Mouse (Mus musculus): ENCODE results near the gene H2-DMb2. TPM values are rescaled to one million over a fixed set of nuclear protein-coding genes. Genes with fewer than 3 reads are reported as not detected.

Gene H2-DMb2
- total and polyA plus RNA-seq, 3 experiments: 0.77 to 1.5 TPM; not detected in 1

- TF ChIP-seq MAFK (IDR thresholded peaks at IDR 0.05; ENCODE audit: borderline replicate concordance, low read depth, low read length) (no peak), RAD21 (IDR thresholded peaks at IDR 0.05; ENCODE audit: low read depth, low read length) (no peak), TAL1 (IDR thresholded peaks at IDR 0.05; ENCODE audit: low read length) (no peak), MYB (IDR thresholded peaks at IDR 0.05; ENCODE audit: low read depth, low read length) (no peak)
These were observed 54.1 kb downstream of the H2-DMb2 start, which contains the start of gene Psmb8 (continued) for GRCm38 (mm10) chr17:34196941-34197894.

DNA sequence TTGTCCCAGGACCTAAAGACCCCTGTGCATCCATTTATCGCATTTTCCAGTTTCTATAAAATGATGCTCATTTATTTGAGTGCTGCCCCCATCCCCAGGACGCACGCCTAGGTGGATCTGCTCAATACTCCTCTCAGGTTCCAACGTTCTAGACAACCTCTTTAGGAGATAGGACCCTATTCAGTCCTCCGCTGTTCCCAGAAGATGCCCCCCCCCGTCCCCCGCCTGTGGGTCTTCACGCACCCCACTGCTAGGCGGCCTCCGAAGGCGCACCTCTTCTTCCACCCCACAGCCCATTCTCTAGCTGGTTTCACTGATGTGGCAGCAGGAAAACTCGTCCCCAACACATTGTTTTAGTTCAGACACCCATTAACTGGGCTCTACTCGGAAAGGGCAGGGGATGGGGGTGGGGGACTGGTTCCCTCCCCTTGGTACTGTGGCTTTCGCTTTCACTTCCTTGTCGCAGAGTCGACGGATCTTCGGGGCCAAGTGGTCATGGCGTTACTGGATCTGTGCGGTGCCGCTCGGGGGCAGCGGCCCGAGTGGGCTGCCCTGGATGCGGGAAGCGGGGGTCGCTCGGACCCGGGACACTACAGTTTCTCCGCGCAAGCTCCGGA, 54.9 kb downstream of the H2-DMb2 start:
- DNase-seq (ENCODE audit: low read depth, low spot score): peak; percentile 81
- Histone ChIP-seq H3K4me3 (ENCODE audit: control insufficient read depth in 1 of 2, insufficient read depth in 1 of 2, low read depth in 2 of 2, low read length in 2 of 2) (peak overlapping the region; percentile 67 to 93), H3K36me3 (ENCODE audit: control insufficient read depth in 1 of 2, insufficient read depth in 2 of 2, low read length in 2 of 2) (peaks cover 0 to 5% of the 10 kb centered on the region in 2 experiments; a peak in 1 of 4 replicates), H3K27ac (ENCODE audit: control insufficient read depth, low read depth, low read length) (peak overlapping the region; percentile 59), H3K9me3 (replicated peaks; ENCODE audit: insufficient read depth, low read length) (no peaks in the 10 kb centered on the region), H3K79me2 (ENCODE audit: control insufficient read depth, insufficient read depth, low read length, poor library complexity) (peaks cover 15% of the 10 kb centered on the region), H3K4me1 (ENCODE audit: control insufficient read depth in 1 of 2, insufficient read depth in 2 of 2, low read length in 2 of 2) (peaks cover 11 to 14% of the 10 kb centered on the region in 2 experiments), H3K9ac (ENCODE audit: control insufficient read depth, low read depth, low read length, poor library complexity, severe bottlenecking) (peak overlapping the region; percentile 88), H3K27me3 (ENCODE audit: control insufficient read depth in 1 of 2, insufficient read depth in 2 of 2, low read length in 2 of 2) (no peaks in the 10 kb centered on the region)
- no peak for TF ChIP-seq MYC (IDR thresholded peaks at IDR 0.05; ENCODE audit: low read depth, low read length)
- no peak for TF ChIP-seq MAFK (IDR thresholded peaks at IDR 0.05; ENCODE audit: borderline replicate concordance, low read depth, low read length)
- TF ChIP-seq JUND (IDR thresholded peaks at IDR 0.05; ENCODE audit: low read depth, low read length): no peak
- 0 out of 2 replicates have a peak, but pooled peaks have one; percentile 5 for TF ChIP-seq TBP (IDR thresholded peaks at IDR 0.05; ENCODE audit: low read depth, low read length)
- TF ChIP-seq ETS1 (IDR thresholded peaks at IDR 0.05; ENCODE audit: low read depth, low read length): peak; percentile 80
- no peak for TF ChIP-seq MEF2A (IDR thresholded peaks at IDR 0.05; ENCODE audit: extremely low read depth, insufficient replicate concordance, low read depth, low read length, poor library complexity, severe bottlenecking)
- no peak for TF ChIP-seq SIN3A (IDR thresholded peaks at IDR 0.05; ENCODE audit: low read length)
- TF ChIP-seq CHD1 (IDR thresholded peaks at IDR 0.05; ENCODE audit: low read depth, low read length): 0 out of 2 replicates have a peak, but pooled peaks have one; percentile 66
- TF ChIP-seq MXI1 (IDR thresholded peaks at IDR 0.05; ENCODE audit: low read depth, low read length): peak; percentile 29; the same call in 1 of the 2 replicates
- 0 out of 4 replicates have a peak, but pooled peaks of 1 of the 2 experiments have one; percentile 54 for TF ChIP-seq POLR2A (IDR thresholded peaks at IDR 0.05; ENCODE audit: control insufficient read depth in 1 of 2, insufficient read depth in 1 of 2, low read depth in 1 of 2, low read length in 2 of 2, poor library complexity in 1 of 2)
- 0 out of 2 replicates have a peak, but pooled peaks have one; percentile 8 for TF ChIP-seq TCF12 (IDR thresholded peaks at IDR 0.05; ENCODE audit: low read depth, low read length)
- no peak for TF ChIP-seq ELF1 (IDR thresholded peaks at IDR 0.05; ENCODE audit: low read depth, low read length)
- TF ChIP-seq TAL1 (IDR thresholded peaks at IDR 0.05; ENCODE audit: low read length): no peak
- no peak for TF ChIP-seq UBTF (IDR thresholded peaks at IDR 0.05; ENCODE audit: borderline replicate concordance, insufficient read depth, low read depth, low read length)
- peak; percentile 20; the same call in 1 of the 2 replicates for TF ChIP-seq NELFE (IDR thresholded peaks at IDR 0.05; ENCODE audit: low read depth, low read length)
